Mouse (Mus musculus) spleen, postnatal 36 days (tissue): ENCODE measurements around the gene Arhgap27.
"Not testable (repeated sequence)": the region's sequence is repeated elsewhere in the genome, so short reads cannot be mapped to it uniquely, and the experiment has no call there.

ENCODE experiments used
- DNase-seq, 2 experiments: peaks; one replicate each; pipeline ENCODE4 v3.0.0; 2022; ENCODE audit warnings: low spot score in 2 of 2, mixed read lengths in 1 of 2

The Arhgap27 gene

DNA sequence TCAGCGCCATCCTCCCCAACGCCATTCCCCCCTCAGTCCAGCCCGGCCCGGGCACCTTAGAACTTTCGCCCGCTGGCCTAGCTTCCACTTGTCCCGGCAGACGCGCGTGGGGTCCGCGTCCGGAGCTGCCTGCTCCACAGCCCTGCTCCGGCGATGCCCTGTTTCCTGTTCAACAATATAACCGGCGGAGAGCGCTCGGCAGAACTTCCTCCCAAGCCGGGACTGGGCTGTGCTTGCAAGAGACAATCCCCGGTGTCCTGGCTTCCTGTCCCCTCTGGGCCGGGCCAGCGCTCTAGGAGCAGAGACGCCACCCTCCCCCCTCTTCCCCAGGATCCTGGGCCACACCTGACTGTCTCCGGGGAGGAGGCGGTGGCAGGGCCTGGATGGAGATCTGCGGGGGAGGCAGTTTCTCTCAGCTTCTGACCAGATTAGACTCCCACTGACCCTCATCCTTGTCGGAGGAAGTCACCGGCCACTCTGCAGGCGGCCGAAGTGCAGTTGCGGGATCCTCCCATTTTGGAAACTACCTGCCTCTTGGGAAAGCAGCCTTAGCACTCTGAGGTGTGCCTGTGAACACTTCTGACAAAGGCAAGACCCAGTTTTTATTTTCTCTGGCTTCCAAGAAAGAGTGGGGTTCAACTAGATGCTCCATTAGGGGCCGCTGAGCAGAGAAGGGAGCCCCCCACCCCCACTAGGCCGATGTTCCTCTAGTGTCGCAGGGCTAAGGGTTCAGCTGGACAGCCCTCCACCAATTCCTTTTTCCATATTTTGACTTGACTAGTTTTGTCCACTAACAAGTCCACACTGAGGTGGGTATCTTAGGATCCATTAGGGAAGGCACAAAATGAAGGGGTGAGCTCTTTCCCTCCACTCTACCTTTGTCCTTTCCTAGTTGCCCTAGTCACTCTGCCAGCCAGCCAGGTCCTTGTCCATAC, at the start of gene Arhgap27:
Arhgap27 (minus strand) TSS at position 479 of the 935 bp plus-strand sequence.
- peak; percentile 65 to 70 for DNase-seq

DNA sequence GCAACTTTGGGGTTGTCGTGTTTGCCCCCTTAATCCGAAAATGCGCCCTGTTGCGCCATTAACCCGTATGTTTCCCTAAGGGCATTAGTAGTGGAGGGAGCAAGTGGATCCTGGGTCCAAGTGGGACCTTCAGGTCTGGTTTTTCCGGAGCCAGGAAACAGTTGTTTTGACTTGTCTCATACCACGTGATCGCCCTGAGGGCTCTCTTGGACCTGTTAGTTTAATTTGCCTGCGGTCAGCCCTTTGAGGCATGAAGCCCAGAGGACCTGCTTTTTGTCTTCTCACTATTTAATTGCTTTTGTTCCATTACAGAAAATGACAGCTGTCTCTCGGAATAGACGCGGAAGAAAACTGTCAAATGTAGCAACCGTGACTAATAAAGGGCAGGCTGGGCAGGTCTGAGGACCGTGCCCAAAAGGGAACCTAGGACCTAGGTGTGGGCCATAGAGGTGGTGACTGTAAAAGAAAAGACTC, 49.5 kb upstream of the Arhgap27 start:
- DNase-seq, result peak; percentile 88 to 91

DNA sequence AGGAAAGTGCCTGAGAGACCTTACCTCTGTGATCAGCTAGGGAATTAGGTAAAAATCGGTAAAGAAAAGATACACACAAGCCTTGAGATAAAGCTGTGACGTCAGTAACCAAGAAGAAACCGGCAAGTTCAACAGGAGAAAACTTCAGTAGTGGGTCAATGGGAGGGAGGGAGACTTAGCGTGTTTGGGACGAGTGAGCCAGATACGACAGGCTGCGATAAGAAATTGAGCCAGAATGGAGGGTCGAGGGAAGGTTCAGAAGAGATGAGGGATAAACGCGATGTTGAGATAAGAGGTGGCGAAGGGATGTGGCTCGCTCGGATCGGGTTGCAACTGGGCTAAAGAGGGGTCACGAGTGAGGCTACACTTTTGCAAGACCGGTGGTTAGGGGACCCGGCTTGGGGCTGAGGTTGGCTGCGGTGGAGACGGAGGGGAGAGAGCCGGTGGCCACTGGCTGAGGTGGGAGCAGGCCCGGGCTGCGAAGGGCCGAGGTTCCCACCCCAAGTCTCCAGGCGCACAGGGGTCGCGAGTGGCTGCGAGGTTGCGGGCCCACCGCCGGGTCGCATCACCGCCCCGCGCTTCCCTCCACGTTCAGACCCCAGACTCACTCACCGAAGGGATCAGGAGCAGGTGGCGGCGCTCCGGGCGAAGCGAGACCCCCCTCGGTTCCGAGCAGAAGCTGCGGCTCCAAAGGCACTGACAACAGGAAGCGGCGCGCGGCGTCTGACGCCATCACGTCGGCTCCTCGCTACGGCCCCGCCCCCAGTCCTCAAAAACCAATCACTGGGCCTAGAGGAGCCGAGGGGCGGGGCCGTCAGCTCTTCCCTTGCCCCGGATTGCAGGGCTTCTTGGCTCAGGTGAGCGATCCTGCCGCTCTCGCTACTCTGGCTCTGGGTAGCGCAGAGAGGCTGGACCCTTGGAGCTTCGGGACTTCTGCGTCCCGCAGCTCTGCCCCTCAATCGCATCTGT, 48.8 kb upstream of the Arhgap27 start, which contains the start of gene Plekhm1:
Plekhm1 (minus strand) TSS at position 707 of the 969 bp plus-strand sequence.
- peak; percentile 95 to 97 for DNase-seq

DNA sequence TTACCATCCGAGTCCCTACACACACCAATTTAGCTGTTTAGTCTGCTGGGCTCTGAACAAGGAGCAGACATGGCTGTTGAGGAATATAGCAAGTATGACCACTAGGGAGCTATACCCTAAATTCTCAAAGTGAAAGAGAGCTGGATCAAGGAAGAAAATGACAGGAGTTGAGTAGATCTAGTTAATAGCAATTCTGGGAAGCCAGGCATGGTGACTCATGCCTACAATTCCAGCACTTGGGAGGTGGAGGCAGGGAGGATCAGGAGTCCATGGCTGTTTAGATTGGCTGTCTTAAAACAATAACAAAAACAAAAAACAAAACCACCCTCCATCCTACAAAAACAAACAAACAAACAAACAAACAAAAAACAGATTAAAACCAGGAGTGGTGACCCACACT, 47.8 kb upstream of the Arhgap27 start:
- no peak for DNase-seq

DNA sequence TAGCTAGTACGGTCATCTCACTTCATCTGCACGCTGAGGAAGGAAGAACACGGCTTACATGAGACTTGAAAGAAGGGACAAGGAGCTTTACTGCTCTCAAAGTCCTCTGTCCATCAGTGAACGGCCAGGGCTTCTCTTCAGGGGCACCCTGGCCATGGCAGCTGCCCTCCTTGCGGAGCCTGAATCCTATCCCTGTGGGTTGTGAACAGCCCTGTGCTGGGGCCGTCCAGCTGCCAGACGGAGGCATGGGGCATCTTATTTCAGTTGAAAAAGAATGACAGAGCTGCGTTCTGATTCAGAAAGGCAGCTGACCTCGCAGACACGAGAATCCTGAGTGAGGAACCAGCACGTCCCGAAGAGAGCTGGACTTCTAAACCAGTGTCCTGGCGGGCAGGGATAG, 45.4 kb upstream of the Arhgap27 start:
- no peak for DNase-seq

DNA sequence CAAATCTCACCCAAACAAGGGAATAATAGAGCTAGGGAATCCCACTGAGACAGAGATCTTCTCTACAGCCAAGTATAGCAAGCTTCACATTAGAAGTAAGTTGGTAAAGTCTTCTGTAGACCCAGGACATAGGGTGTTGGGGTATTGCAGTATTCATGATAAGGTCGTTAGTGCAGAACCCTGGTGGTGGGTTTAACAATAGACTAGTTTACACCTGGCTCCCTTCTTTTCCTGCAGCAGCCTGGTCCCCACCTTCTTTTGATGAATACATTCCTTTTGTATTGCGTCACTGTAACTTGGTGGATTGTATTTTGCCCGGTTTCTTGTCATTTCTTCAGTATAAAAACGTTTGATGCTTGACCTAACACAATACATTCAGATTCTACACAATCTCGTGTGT, 43.6 kb upstream of the Arhgap27 start:
- not testable (repeated sequence) for DNase-seq

DNA sequence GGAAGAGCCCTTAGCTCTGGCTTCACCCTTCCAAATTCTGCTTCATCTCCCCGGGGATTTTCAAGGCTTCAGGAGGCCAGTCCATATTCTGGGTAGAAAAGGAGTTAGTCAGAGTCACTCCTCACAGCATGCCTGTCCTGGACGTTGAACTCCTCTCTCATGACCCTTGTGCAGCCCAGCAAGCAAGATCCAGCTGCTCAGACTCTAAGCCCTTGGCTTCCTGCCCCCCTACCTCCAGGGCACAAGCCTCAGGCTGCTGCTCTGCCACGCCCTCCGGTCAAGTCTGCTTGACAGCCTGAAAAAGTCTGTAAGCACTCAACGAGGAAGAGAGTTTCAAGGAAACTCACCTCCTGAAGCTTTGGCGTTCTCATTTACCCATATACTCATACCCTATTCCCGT, 43.1 kb upstream of the Arhgap27 start:
- DNase-seq, result no peak

DNA sequence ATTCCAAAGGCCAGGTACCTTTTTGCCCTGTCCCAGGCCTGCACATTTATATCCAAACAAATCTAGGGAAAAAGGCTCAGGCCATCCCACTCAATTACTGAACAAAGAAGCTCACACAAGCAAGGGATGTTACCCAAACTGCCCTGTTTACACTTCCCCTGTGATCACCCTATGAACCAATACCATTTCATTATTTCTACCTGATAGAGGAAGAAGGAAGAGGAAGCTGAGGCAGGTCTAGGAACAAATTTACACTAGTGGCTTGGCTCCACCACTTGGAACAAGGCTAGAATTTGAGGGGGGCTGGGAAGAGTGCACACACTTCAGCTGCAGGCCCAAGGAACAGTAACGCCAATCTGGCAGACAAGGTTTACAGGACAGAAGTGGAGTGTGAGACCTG, 42.3 kb upstream of the Arhgap27 start:
- DNase-seq, result no peak

DNA sequence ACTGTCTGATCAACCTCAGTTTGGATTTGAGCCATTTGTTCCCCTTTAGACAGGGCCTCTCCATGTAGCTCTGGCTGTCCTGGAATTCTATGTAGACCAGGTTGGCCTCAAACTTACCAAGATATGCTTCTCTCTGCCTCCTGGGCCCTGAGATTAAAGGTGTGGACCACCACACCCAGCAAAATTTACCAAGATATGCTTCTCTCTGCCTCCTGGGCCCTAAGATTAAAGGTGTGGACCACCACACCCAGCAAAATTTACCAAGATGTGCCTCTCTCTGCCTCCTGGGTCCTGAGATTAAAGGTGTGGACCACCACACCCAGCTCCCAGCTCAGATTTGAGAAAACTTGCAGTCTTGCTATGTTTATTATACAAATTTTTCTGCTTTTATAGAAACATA, 41.1 kb upstream of the Arhgap27 start:
- DNase-seq, result no peak

DNA sequence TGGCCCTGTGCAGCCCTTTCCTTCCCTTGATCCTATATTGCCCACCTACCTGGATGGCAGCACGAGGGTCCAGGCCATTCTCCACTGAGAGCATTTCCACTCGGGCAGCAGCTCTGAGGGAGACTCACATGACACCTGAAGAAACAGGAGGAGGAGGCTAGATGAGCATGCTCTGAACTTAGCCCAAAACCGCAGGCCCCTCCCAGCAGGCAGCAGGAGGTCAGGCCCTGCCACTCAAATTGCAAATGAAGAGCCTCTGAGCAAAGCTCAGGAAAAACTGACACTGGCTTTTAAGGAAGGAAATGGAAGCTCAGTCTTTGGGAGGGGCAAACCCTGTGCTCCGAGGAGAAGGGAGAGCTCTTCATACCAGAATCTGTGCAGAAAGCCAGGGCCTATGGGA, 40.3 kb upstream of the Arhgap27 start:
- DNase-seq, result peak in 1 of 2 experiments; percentile 19

DNA sequence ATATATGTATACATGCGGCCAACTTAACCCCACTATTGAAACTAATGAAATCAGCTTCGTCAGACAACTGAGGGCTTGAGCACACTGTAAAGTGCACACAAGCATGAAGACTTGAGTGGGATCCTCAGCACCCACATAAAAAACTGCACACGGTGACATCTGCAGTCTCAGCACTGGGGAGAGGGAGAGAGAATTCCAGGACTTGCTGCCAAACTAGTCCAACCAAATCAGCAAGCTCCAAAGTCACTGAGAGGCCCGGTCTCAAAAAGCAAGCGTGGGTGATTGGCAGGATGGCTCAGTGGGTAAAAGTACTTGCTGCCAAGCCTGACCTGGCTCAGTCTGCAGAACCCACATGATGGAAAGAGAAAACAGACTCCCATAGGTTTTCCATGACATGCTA, 39.2 kb upstream of the Arhgap27 start:
- DNase-seq, result no peak

DNA sequence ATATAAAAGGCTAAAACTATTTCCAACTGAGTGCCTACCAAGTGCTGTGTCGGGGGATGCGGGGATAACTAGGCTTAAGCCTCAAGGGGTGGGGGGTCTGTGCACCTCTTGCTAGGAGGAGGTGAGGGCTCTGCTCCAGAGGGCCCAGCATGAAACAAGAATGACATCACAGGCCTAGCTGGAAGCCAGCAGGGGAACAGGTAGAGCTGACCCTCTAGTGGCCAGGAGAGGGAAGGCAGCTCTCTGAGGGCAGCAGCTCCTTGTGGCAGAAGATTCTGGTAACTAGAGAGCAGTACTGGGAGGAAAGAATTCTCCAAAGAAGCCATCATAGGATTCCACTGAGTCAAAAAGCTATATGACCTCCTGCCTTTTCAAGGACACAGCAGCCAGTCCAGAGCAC, 38.7 kb upstream of the Arhgap27 start:
- DNase-seq, result peak; percentile 58 to 60

DNA sequence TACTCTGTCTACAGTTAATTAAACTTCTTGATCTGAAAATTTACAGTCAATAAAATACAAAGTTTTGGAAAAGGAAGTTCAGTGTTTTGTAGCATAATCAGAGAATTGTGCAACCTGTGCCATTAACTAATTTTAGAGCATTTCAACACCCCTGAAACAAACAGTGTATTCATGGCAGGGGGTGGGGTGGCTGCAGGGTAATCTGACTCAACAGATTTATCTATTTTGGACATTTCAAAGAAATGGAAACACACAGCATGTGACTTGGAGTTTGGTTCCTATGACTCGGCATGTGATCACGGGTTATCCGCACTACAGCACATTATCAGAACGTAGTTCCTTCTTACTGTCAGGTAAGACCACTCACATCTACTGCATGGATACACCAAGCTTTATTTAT, 36.5 kb upstream of the Arhgap27 start:
- DNase-seq, result no peak

DNA sequence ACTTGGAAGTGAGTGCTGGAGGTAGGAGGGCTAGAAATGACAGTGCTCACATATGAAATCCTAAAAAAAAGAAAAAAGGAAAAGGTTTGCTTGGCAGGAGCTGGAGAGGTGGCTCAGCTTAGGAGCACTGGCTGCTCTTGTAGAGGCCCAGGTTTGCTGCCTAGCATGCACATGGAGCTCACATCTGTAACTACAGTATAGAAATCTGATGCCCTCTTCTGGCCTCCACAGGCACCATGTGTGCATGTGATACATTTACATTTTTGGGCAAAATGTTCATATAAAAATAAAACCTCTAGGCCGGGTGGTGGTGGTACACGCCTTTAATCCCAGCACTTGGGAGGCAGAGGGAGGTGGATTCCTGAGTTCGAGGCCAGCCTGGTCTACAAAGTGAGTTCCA, 35.6 kb upstream of the Arhgap27 start:
- DNase-seq, result peak in 1 of 2 experiments; percentile 48

DNA sequence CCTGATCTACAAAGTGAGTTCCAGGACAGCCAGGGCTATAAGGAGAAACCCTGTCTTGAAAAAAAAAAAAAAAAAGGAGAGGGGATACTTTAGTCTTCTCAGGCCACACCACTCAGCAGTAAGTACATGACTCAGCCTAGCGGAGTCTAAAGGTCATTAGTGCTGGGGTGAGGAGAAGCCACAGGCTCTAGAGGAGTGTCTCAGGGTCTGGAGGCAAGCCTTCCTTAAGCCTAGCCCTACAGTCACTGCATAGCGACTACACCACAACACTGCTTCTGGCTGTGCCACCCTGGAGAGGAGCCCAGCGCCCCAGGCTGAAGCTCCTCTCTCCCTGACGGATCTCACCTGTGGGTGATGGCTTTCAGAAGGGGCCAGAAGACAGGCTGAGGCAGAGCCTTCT, 33.2 kb upstream of the Arhgap27 start:
- DNase-seq, result no peak

DNA sequence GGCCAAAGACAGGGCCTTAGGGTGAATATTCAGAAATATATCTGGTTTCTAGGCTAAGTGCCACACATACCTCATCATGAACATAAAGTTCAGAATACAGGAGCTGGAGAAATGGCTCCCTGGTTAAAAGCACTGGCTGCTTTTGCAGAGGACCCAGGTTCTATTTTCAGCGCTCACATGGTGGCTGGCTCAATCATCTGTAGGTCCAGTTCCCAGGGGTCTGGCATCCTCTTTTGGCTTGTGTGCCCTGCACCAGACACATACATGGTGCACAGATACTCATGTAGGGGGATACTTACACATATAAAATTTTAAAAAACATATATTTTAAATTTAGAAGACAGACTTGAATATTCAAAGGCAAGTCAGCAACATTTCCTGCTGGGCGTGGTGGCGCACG, 32.7 kb upstream of the Arhgap27 start:
- DNase-seq, result no peak

DNA sequence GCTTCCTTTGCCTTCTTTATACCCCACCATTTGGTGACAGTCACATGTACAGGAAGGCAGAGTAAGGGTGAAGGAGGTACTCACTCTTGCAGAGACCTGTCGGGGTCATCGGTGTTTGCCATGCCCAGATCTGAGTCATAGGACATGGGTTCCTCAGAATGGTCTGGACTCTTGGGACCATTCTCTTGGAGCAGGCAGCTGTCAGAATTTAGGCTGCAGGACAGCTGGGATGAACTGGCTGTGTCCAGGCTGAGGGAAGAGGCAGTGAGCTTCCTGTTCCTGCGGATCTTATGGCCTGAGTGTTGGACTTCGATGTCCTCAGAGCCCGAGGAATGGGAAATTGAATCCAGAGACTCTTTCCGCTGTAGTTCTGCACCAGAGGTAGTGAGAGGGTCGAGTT, 31.1 kb upstream of the Arhgap27 start:
- DNase-seq, result no peak

DNA sequence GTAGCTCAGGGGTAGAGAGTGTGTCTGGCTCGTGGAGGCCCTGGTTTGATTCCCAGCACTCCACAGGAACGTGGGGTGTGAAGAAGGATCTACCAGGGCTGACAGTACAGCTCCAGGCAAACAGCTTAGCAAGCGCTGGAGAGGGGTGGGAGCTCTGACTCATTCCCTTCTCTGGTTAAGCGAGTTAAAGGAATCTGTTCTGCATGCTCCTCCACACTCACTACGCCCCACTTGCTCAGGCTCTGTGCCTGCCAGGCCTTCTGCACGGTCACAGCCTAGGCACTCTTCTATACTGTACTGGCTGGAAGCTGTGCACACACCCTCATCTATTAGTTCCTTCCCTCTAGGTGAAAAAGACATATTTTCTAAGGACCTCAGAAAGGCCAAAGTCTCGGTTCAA, 30.5 kb upstream of the Arhgap27 start:
- DNase-seq, result no peak

DNA sequence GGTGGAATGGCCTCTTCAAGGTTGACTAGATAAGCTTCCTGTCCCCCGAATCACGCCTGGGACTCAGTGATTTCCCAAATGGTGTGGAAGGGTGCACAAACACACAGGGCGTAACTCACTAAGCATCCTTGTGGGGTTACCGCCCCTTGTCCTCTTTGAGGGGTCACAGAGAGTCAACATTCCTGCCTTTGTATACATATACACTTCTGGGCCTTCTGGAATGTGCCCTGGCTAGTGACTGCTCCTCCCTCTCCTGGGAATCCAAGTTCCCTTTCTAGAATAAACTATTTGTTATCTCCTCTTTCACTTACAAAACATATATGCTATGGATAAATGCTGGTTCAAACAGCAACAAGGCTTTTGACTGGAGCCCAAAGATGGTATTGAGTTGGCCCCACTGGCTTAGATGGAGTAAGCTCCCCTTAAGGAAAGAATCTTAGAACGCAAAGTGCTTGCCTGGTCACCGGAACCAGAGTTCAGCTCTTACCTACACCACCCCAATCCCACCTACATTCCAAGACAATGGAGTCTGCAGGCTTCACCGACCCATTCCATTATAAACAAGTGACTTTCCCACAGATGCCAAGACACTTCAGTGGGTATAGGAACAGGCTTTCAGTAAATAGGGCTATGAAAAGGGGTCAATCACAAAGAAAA, 24.5 kb upstream of the Arhgap27 start:
- DNase-seq, result no peak

DNA sequence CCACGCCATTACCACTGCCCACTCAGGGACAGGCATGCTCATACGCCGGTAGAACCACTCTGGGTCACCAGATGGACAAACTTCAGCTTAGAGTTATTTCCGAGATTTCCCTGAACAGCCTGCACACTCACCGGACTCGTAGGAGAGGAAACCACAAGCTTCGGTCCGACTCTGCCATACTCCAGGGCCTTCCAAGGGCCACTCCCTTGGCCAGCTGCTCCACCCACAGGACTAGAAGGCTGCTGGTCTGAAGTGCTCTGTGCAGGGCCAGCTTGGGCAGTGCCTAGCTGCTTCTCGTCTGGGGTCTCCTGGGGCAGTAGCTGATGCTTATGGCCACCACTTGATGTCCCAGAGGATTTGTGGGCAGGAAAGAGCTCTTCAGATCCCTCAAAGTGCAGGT, 23.3 kb upstream of the Arhgap27 start:
- no peak for DNase-seq

DNA sequence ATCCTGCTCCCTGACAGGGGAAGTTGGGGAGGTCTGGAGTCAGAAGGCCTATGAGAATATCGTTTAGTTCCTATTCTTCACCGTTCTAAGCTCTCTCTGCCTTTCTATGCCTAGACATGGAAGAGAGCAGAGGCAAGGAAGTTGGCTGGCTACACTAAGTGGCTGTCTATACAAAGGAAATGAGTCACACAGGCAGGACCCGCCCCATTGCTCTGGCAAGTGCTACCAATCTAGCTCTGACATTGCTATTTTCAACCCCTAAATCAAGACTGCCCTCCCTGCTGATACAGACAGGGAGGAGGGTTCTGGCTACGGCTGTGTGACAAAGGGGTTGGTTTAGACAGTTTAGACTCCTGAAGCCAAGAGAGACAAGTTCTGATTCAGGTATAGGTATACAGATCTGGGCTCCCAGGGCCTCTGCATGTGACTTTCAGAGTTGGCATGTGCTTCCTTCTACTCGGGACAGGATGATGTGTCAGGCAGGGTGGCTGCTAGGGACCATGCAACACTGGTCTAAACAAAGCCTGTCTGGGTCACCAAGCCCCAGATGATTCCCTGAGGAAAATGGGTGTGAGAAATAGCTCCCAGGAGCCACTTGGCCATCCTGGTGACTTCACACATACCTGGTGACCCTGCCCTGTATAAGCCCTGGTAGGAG, 18.6 kb upstream of the Arhgap27 start:
- DNase-seq, result peak; percentile 55 to 56
